Mouse (Mus musculus) midbrain, embryonic 13.5 days (tissue): Measurements from ENCODE around the gene Necap1. TPM values are rescaled to one million over a fixed set of nuclear protein-coding genes. Genes with fewer than 3 reads are reported as not detected.

Experiments
- ATAC-seq: fragments of 200-750 bp; cut with Nextera tagmentation; 2 replicates; pipeline ENCODE4 v1.8.0; 2017; ENCODE audit warnings: mild to moderate bottlenecking, moderate TSS enrichment, moderate library complexity
- H3K27ac ChIP-seq: fragments of 300-500 bp; sonication (generic); 2 replicates; pipeline ENCODE4 v1.5.1; 2015; ENCODE audit warnings: inconsistent platforms, mild to moderate bottlenecking, moderate library complexity
- H3K27me3 ChIP-seq: fragments of 300-500 bp; sonication (generic); 2 replicates; pipeline ENCODE4 v1.6.1; 2015; ENCODE audit warnings: mild to moderate bottlenecking, inconsistent platforms
- H3K36me3 ChIP-seq: fragments of 300-500 bp; sonication (generic); 2 replicates; pipeline ENCODE4 v1.6.1; 2015; ENCODE audit warnings: mild to moderate bottlenecking, inconsistent platforms
- H3K4me1 ChIP-seq: fragments of 300-500 bp; sonication (generic); replicated peaks from 2 replicates; pipeline ENCODE4 v1.6.1; 2015; ENCODE audit warnings: inconsistent platforms
- H3K4me2 ChIP-seq: fragments of 300-500 bp; sonication (generic); replicated peaks from 2 replicates; pipeline ENCODE4 v1.6.1; 2015; ENCODE audit warnings: moderate library complexity, mild to moderate bottlenecking, inconsistent platforms
- H3K4me3 ChIP-seq: fragments of 300-500 bp; sonication (generic); replicated peaks from 2 replicates; pipeline ENCODE4 v1.5.1; 2015; ENCODE audit warnings: mild to moderate bottlenecking, inconsistent platforms
- H3K9ac ChIP-seq: fragments of 300-500 bp; sonication (generic); replicated peaks from 2 replicates; pipeline ENCODE4 v1.6.1; 2015; ENCODE audit warnings: mild to moderate bottlenecking, inconsistent platforms
- H3K9me3 ChIP-seq: fragments of 300-500 bp; sonication (generic); 2 replicates; pipeline ENCODE4 v1.6.1; 2016; ENCODE audit warnings: mild to moderate bottlenecking, inconsistent platforms
- WGBS: fragments of 180-500 bp; shearing (Covaris S2); methylation state at CpG from one replicate; pipeline ENCODE4 v1.1.7; 2015; 5-methylcytosine and 5-hydroxymethylcytosine counted together
- microRNA-seq: library from miRNA; unstranded; fragments of <30 nt; microRNA quantifications from one replicate; pipeline ENCODE4, GENCODE M21; 2016
- polyA plus RNA-seq: library from polyadenylated mRNA; unstranded; fragments of >200 nt; fragmentation: Nextera tagmentation; extraction: Ambion mirVana; gene quantifications from 2 replicates; pipeline ENCODE4 v1.2.1, GENCODE M21; 2015

Gene Necap1
- polyA plus RNA-seq, 1 experiment from 2014 or later = 107 TPM

- H3K27ac ChIP-seq = no peak overlapping the region
- no peak overlapping the region for H3K4me2 ChIP-seq
- ATAC-seq = no peak
- WGBS = 90% methylated on average over 4 of the region's 4 CpGs
- no peaks in the 10 kb centered on the region for H3K27me3 ChIP-seq
- H3K9ac ChIP-seq = no peak overlapping the region
- H3K4me1 ChIP-seq = no peaks in the 10 kb centered on the region
- no peak overlapping the region for H3K4me3 ChIP-seq
- H3K9me3 ChIP-seq = no peaks in the 10 kb centered on the region
- no peaks in the 10 kb centered on the region for H3K36me3 ChIP-seq
Measured at GRCm38 (mm10) chr6:122919922-122920321, 45.6 kb downstream of the Necap1 start.

GRCm38 (mm10) chr6:122921451-122921850 is 47.2 kb downstream of the Necap1 start, which contains the start of gene Clec4a1:
Gene Clec4a1 (plus strand): TSS chr6:122921848.
- Histone ChIP-seq H3K27ac (no peak within 1 kb of the TSS), H3K4me2 (no peak within 1 kb of the TSS), H3K27me3 (no peaks in the 10 kb centered on the region), H3K9me3 (no peaks in the 10 kb centered on the region), H3K4me3 (no peak within 1 kb of the TSS), H3K4me1 (no peaks in the 10 kb centered on the region), H3K9ac (no peak within 1 kb of the TSS), H3K36me3 (no peaks in the 10 kb centered on the region)
- 71% methylated on average over 4 of the region's 4 CpGs for WGBS
- ATAC-seq = no peak

GRCm38 (mm10) chr6:122934845-122935244 is 60.6 kb downstream of the Necap1 start:
- Histone ChIP-seq H3K9ac (no peak overlapping the region), H3K4me3 (no peak overlapping the region), H3K27me3 (no peaks in the 10 kb centered on the region), H3K4me2 (no peak overlapping the region), H3K36me3 (no peaks in the 10 kb centered on the region), H3K9me3 (no peaks in the 10 kb centered on the region), H3K27ac (no peak overlapping the region), H3K4me1 (no peaks in the 10 kb centered on the region)
- 92% methylated on average over 3 of the region's 3 CpGs for WGBS
- no peak for ATAC-seq

Small RNA genes lying within 50 kb of the gene (microRNA-seq; reads per million reads assigned to microRNA genes)
- not detected for gene Mir7231

Other genes starting within 250 kb of the Necap1 start
- not detected in 2 replicates for gene Dppa3, start 248.1 kb upstream of the Necap1 start, polyA plus RNA-seq
- gene Nanog, start 167.0 kb upstream of the Necap1 start, polyA plus RNA-seq = 0.09 and 0.28 TPM in 2 replicates
- gene Slc2a3, start 72.8 kb upstream of the Necap1 start, polyA plus RNA-seq = 15.9 TPM in 2 replicates
- 4.9 and 6.2 TPM in 2 replicates for gene Foxj2, start 54.6 kb upstream of the Necap1 start, polyA plus RNA-seq
- gene C3ar1, start 18.3 kb upstream of the Necap1 start, polyA plus RNA-seq = 1.0 and 1.7 TPM in 2 replicates
- gene Clec4a1, start 47.4 kb downstream of the Necap1 start, polyA plus RNA-seq = 0.54 and 0.69 TPM in 2 replicates
- 0.92 and 0.94 TPM in 2 replicates for gene Clec4a3, start 78.0 kb downstream of the Necap1 start, polyA plus RNA-seq
- not detected in 2 replicates for gene Clec4a4, start 115.9 kb downstream of the Necap1 start, polyA plus RNA-seq
- not detected in 2 replicates for gene Clec4b1, start 175.5 kb downstream of the Necap1 start, polyA plus RNA-seq
- 0.96 and 1.0 TPM in 2 replicates for gene Clec4a2, start 232.0 kb downstream of the Necap1 start, polyA plus RNA-seq